In genomic region chr19:46528529-46529213, GRCm38 (mm10) we compare ENCODE assay signal across 7 mouse cellular contexts. TPM values are rescaled to one million over a fixed set of nuclear protein-coding genes. Genes with fewer than 3 reads are reported as not detected.
A peak's percentile ranks its signal among the peaks of the same experiment; 100 is the strongest.
DNase-seq lines count a peak whose midpoint lies in the region; ATAC-seq lines count a peak whose summit lies in the region.

No protein-coding gene starts in this region.

- H3K27me3 ChIP-seq in forebrain, embryonic 10.5 days (ENCODE audit: poor library complexity, severe bottlenecking) = peaks cover 6% of the 10 kb centered on the region; the same call in 1 of the 2 replicates
- H3K27me3 ChIP-seq in hindbrain, embryonic 10.5 days (ENCODE audit: insufficient read depth, poor library complexity, severe bottlenecking) = no peaks in the 10 kb centered on the region
- H3K27me3 ChIP-seq in limb, embryonic 12.5 days = no peaks in the 10 kb centered on the region
- no peaks in the 10 kb centered on the region for H3K27me3 ChIP-seq in midbrain, embryonic 11.5 days (ENCODE audit: control insufficient read depth, insufficient read depth, low read length)

- H3K9me3 ChIP-seq in forebrain, embryonic 10.5 days = no peaks in the 10 kb centered on the region
- H3K9me3 ChIP-seq in hindbrain, embryonic 10.5 days = no peaks in the 10 kb centered on the region
- no peaks in the 10 kb centered on the region for H3K9me3 ChIP-seq in limb, embryonic 12.5 days
- H3K9me3 ChIP-seq in midbrain, embryonic 11.5 days (ENCODE audit: control insufficient read depth, low read length) = no peaks in the 10 kb centered on the region

- WGBS in forebrain, embryonic 10.5 days = 2% methylated on average over 20 of the region's 20 CpGs
- WGBS in hindbrain, embryonic 10.5 days = under 1% methylated on average over 20 of the region's 20 CpGs
- WGBS in limb, embryonic 12.5 days = 3% methylated on average over 20 of the region's 20 CpGs
- under 1% methylated on average over 20 of the region's 20 CpGs for WGBS in midbrain, embryonic 11.5 days

- H3K36me3 ChIP-seq in forebrain, embryonic 10.5 days (replicated peaks) = no peaks in the 10 kb centered on the region
- no peaks in the 10 kb centered on the region for H3K36me3 ChIP-seq in hindbrain, embryonic 10.5 days
- H3K36me3 ChIP-seq in limb, embryonic 12.5 days = no peaks in the 10 kb centered on the region
- no peaks in the 10 kb centered on the region for H3K36me3 ChIP-seq in midbrain, embryonic 11.5 days (ENCODE audit: control insufficient read depth, insufficient read depth, low read length)

- DNase-seq in Muller cell, postnatal 12 days (ENCODE audit: inconsistent ontology term) = peak; percentile 79
- peak; percentile 74 for DNase-seq in forebrain, embryonic 10.5 days (ENCODE audit: extremely low spot score, low spot score)
- DNase-seq in hindbrain, embryonic 10.5 days (ENCODE audit: low spot score) = peak; percentile 88
- peak; percentile 97 for DNase-seq in midbrain, embryonic 11.5 days (ENCODE audit: low spot score, missing footprints)
- peak; percentile 73 to 77 for DNase-seq in spleen, postnatal 36 days (ENCODE audit: low spot score in 2 of 2)

- H3K4me3 ChIP-seq in brown adipose tissue, adult 24 weeks (ENCODE audit: insufficient read depth, low read depth, low read length) = peak overlapping the region; percentile 36
- peak overlapping the region; percentile 47 for H3K4me3 ChIP-seq in forebrain, embryonic 10.5 days
- peak overlapping the region; percentile 44 for H3K4me3 ChIP-seq in hindbrain, embryonic 10.5 days
- H3K4me3 ChIP-seq in limb, embryonic 12.5 days (replicated peaks) = peak overlapping the region; percentile 32
- H3K4me3 ChIP-seq in midbrain, embryonic 11.5 days (ENCODE audit: low read depth, low read length) = peak overlapping the region; percentile 18

- peak overlapping the region; percentile 60 for H3K4me2 ChIP-seq in limb, embryonic 12.5 days
- peak overlapping the region; percentile 52 for H3K4me2 ChIP-seq in midbrain, embryonic 11.5 days

- peak overlapping the region; percentile 50 for H3K9ac ChIP-seq in limb, embryonic 12.5 days (replicated peaks)
- peak overlapping the region; percentile 63 for H3K9ac ChIP-seq in midbrain, embryonic 11.5 days (ENCODE audit: low read length)

- H3K27ac ChIP-seq in brown adipose tissue, adult 24 weeks (replicated peaks; ENCODE audit: low read depth, low read length) = 0 out of 2 replicates have a peak overlapping the region, but pooled peaks have one; percentile 1
- peak overlapping the region; percentile 90 for H3K27ac ChIP-seq in forebrain, embryonic 10.5 days
- peak overlapping the region; percentile 92 for H3K27ac ChIP-seq in hindbrain, embryonic 10.5 days
- peak overlapping the region; percentile 90 for H3K27ac ChIP-seq in limb, embryonic 12.5 days
- H3K27ac ChIP-seq in midbrain, embryonic 11.5 days (ENCODE audit: low read depth, low read length) = peak overlapping the region; percentile 96

- peak; percentile 27; the same call in 1 of the 2 replicates for ATAC-seq in limb, embryonic 12.5 days (ENCODE audit: insufficient number of reproducible peaks, insufficient read depth, low FRiP score, low TSS enrichment, low read depth)
- peak; percentile 74 for ATAC-seq in midbrain, embryonic 11.5 days (ENCODE audit: low FRiP score)

- peaks cover 18% of the 10 kb centered on the region for H3K4me1 ChIP-seq in brown adipose tissue, adult 24 weeks (ENCODE audit: control insufficient read depth, insufficient read depth, insufficient read length, low read length)
- H3K4me1 ChIP-seq in forebrain, embryonic 10.5 days = peaks cover 100% of the 10 kb centered on the region
- H3K4me1 ChIP-seq in hindbrain, embryonic 10.5 days (replicated peaks) = peaks cover 100% of the 10 kb centered on the region
- H3K4me1 ChIP-seq in limb, embryonic 12.5 days (replicated peaks) = peaks cover 98% of the 10 kb centered on the region
- H3K4me1 ChIP-seq in midbrain, embryonic 11.5 days (ENCODE audit: control insufficient read depth, insufficient read depth, low read length) = peaks cover 96% of the 10 kb centered on the region

RNA-seq across cellular contexts. Expression of gene Trim8, which starts 27.2 kb away (rescaled TPM):
- 12.4 and 17.4 TPM in 2 replicates for polyA plus RNA-seq in brown adipose tissue, adult 24 weeks (2012; ENCODE audit: insufficient read depth, insufficient read length, missing spikeins)
- 16.6 and 19.3 TPM in 2 replicates for polyA plus RNA-seq in forebrain, embryonic 10.5 days (2016; fragmentation: Nextera tagmentation; extraction: Ambion mirVana)
- 26.5 and 30.0 TPM in 2 replicates for polyA plus RNA-seq in hindbrain, embryonic 10.5 days (2016; fragmentation: Nextera tagmentation; extraction: Ambion mirVana)
- polyA plus RNA-seq in limb, embryonic 12.5 days (2016; fragmentation: Nextera tagmentation; extraction: Ambion mirVana) = 17.3 and 21.5 TPM in 2 replicates
- 28.6 and 31.7 TPM in 2 replicates for polyA plus RNA-seq in midbrain, embryonic 11.5 days (2014; fragmentation: Nextera tagmentation; extraction: Ambion mirVana)

RNA-seq across cellular contexts. Expression of gene Arl3, which starts 44.3 kb away (rescaled TPM):
- polyA plus RNA-seq in brown adipose tissue, adult 24 weeks (2012; ENCODE audit: insufficient read depth, insufficient read length, missing spikeins) = 44.9 and 58.1 TPM in 2 replicates
- 196 and 201 TPM in 2 replicates for polyA plus RNA-seq in forebrain, embryonic 10.5 days (2016; fragmentation: Nextera tagmentation; extraction: Ambion mirVana)
- polyA plus RNA-seq in hindbrain, embryonic 10.5 days (2016; fragmentation: Nextera tagmentation; extraction: Ambion mirVana) = 203 and 209 TPM in 2 replicates
- 167 and 173 TPM in 2 replicates for polyA plus RNA-seq in limb, embryonic 12.5 days (2016; fragmentation: Nextera tagmentation; extraction: Ambion mirVana)
- polyA plus RNA-seq in midbrain, embryonic 11.5 days (2014; fragmentation: Nextera tagmentation; extraction: Ambion mirVana) = 155 and 160 TPM in 2 replicates

RNA-seq across cellular contexts. Expression of gene Sfxn2, which starts 44.5 kb away (rescaled TPM):
- polyA plus RNA-seq in brown adipose tissue, adult 24 weeks (2012; ENCODE audit: insufficient read depth, insufficient read length, missing spikeins) = 3.8 and 6.4 TPM in 2 replicates
- 16.6 and 17.9 TPM in 2 replicates for polyA plus RNA-seq in forebrain, embryonic 10.5 days (2016; fragmentation: Nextera tagmentation; extraction: Ambion mirVana)
- 12.9 and 17.9 TPM in 2 replicates for polyA plus RNA-seq in hindbrain, embryonic 10.5 days (2016; fragmentation: Nextera tagmentation; extraction: Ambion mirVana)
- polyA plus RNA-seq in limb, embryonic 12.5 days (2016; fragmentation: Nextera tagmentation; extraction: Ambion mirVana) = 18.3 and 25.2 TPM in 2 replicates
- 12.1 and 12.7 TPM in 2 replicates for polyA plus RNA-seq in midbrain, embryonic 11.5 days (2014; fragmentation: Nextera tagmentation; extraction: Ambion mirVana)

Comparison
In these comparisons a context has a peak if more than half of its experiments do, and no peak if none do; other contexts are left out.
1. Peak in every context shown above with its lines: DNase-seq, ATAC-seq, H3K4me3 ChIP-seq and H3K27ac ChIP-seq.
2. H3K27ac ChIP-seq: peak in every context shown above with its lines; median percentile 96 in midbrain, embryonic 11.5 days; 92 in hindbrain, embryonic 10.5 days; 90 in forebrain, embryonic 10.5 days; 90 in limb, embryonic 12.5 days; 1 in brown adipose tissue, adult 24 weeks.